Mouse (Mus musculus) ES-E14 (cell line): ENCODE measurements at regions not wholly inside any gene's neighbourhood (a gene's known extent, or its start where the extent isn't known, plus 50 kb on each side); places are given as distances from the start of the nearest gene placed in this dataset.

Experiments used
- CHD2 ChIP-seq: IDR thresholded peaks from 2 replicates; pipeline ENCODE4 v1.6.1; 2014; ENCODE audit warnings: mild to moderate bottlenecking, low read depth, low read length, inconsistent platforms
- HCFC1 ChIP-seq: IDR thresholded peaks from 2 replicates; pipeline ENCODE4 v1.6.1; 2012; ENCODE audit warnings: low read length, inconsistent platforms, borderline replicate concordance; ENCODE audit not compliant: insufficient read depth
- ZC3H11A ChIP-seq: IDR thresholded peaks from 2 replicates; pipeline ENCODE4 v1.6.1; 2012; ENCODE audit warnings: low read depth, mild to moderate bottlenecking, inconsistent platforms, low read length, borderline replicate concordance

DNA sequence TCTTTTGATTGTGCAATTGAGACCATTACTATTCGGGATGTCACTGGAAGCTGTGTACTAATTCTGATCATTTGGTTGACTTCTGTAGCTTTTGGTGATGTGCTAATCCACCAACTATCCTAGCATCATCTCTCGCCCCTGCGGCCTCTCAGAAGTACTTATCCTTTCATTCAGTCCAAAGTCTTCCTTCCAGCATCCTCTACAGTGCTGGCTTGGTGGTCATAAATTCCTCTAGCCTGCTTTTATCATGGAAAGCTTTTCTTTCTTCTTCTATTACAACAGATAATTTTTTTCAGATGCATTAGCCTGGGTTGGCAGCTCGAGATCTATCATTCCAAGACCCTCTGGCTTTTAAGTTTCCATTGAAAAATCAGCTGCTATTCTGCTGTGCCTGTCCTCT is 257.6 kb upstream of the Rtl1 start:
- no peak for TF ChIP-seq HCFC1
- TF ChIP-seq ZC3H11A: no peak
- TF ChIP-seq CHD2: no peak
